Mouse (Mus musculus) erythroblast, embryonic 14.5 days (primary cell): Measurements from ENCODE around the gene Smc1b.

ENCODE experiments used
- GATA1 ChIP-seq: IDR thresholded peaks from 2 replicates; pipeline ENCODE4 v1.6.1; 2012; ENCODE audit warnings: low read length, inconsistent platforms, mixed read lengths
- TAL1 ChIP-seq: IDR thresholded peaks from 3 replicates; pipeline ENCODE4 v1.6.1; 2012; ENCODE audit warnings: low read length, inconsistent platforms, mixed read lengths

DNA sequence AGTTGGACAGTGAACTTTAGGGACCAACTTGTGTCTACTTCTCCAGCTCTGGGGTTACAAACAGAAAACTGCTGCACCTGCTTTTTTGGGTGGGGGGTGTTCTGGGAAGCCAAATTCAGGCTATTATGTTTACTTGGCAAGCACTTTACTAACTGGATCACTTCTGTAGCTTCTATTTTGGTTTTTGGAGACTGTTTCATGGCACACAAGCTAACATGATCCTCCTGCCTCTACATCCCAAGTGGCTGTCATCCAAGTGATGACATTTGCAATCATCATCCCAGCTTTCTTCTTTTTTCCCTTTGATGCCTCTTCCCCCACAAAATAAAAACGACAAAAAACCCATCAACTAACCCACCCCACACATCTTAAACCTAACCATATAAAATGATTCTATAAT is 46.1 kb downstream of the Smc1b start:
- TF ChIP-seq TAL1, result no peak
- no peak for TF ChIP-seq GATA1
